Mouse (Mus musculus) myocyte (in vitro differentiated cells): ENCODE results near the gene Hpd.

ENCODE experiments used
- CEBPB ChIP-seq: IDR thresholded peaks from 2 replicates; pipeline ENCODE4 v1.6.1; 2011; ENCODE audit warnings: mild to moderate bottlenecking, moderate library complexity; ENCODE audit not compliant: poor library complexity, insufficient read depth, severe bottlenecking
- E2F4 ChIP-seq: IDR thresholded peaks from one replicate; pipeline ENCODE4 v1.6.1; 2011; ENCODE audit warnings: mild to moderate bottlenecking, control low read depth, moderate library complexity; ENCODE audit not compliant: insufficient read depth
- MAX ChIP-seq: IDR thresholded peaks from one replicate; pipeline ENCODE4 v1.6.1; 2011; ENCODE audit warnings: low read depth, mild to moderate bottlenecking, control low read depth
- MYOD1 ChIP-seq, 3 experiments: IDR thresholded peaks; one replicate each; pipeline ENCODE4 v1.6.1; 2011; ENCODE audit warnings: control low read depth in 2 of 3, low read depth in 2 of 3, mild to moderate bottlenecking in 2 of 3, moderate library complexity in 1 of 3; ENCODE audit not compliant: insufficient read length in 2 of 3, control insufficient read depth in 1 of 3
- MYOG ChIP-seq, 3 experiments: IDR thresholded peaks; one replicate each; pipeline ENCODE4 v1.6.1; 2011; ENCODE audit warnings: control low read depth in 2 of 3, low read depth in 2 of 3, mild to moderate bottlenecking in 2 of 3; ENCODE audit not compliant: insufficient read length in 2 of 3, control insufficient read depth in 1 of 3, insufficient read depth in 1 of 3
- POLR2A ChIP-seq: IDR thresholded peaks from one replicate; pipeline ENCODE4 v1.6.1; 2011; ENCODE audit warnings: low read depth, mild to moderate bottlenecking, control low read depth, moderate library complexity; ENCODE audit not compliant: insufficient read length
- POLR2AphosphoS2 ChIP-seq: IDR thresholded peaks from one replicate; pipeline ENCODE4 v1.6.1; 2011; ENCODE audit warnings: low read depth, control low read depth; ENCODE audit not compliant: insufficient read length
- TCF3 ChIP-seq: IDR thresholded peaks from one replicate; pipeline ENCODE4 v1.6.1; 2011; ENCODE audit warnings: low read depth, control low read depth; ENCODE audit not compliant: insufficient read length
- USF1 ChIP-seq: IDR thresholded peaks from one replicate; pipeline ENCODE4 v1.6.1; 2011; ENCODE audit warnings: low read depth, mild to moderate bottlenecking, control low read depth, moderate library complexity

- TF ChIP-seq POLR2A (no peak), USF1 (no peak), MAX (no peak), POLR2AphosphoS2 (no peak), CEBPB (no peak), TCF3 (no peak), E2F4 (no peak), MYOD1 (IDR thresholded peaks at IDR 0.05; ENCODE audit: control insufficient read depth in 1 of 3, insufficient read length in 2 of 3, low read depth in 2 of 3) (no peak), MYOG (IDR thresholded peaks at IDR 0.05; ENCODE audit: control insufficient read depth in 1 of 3, insufficient read depth in 1 of 3, insufficient read length in 2 of 3, low read depth in 2 of 3) (no peak)
Measured at GRCm38 (mm10) chr5:123143251-123143970, 39.1 kb downstream of the Hpd start.
